Mouse (Mus musculus) urinary bladder, adult 18-20 months (tissue): ENCODE data around the gene Arhgef17.
"Not testable (repeated sequence)": the region's sequence is repeated elsewhere in the genome, so short reads cannot be mapped to it uniquely, and the experiment has no call there.

Source experiments
- DNase-seq, 2 experiments: peaks; one replicate each; pipeline ENCODE4 v3.0.0; 2022; ENCODE audit warnings: low spot score in 2 of 2, mixed read lengths in 2 of 2

The Arhgef17 gene

GRCm38 (mm10) chr7:100846033-100846432, 85.9 kb downstream of the Arhgef17 start:
- not testable (repeated sequence) for DNase-seq

- peak in 1 of 2 experiments; percentile 32 for DNase-seq
These were observed 86.5 kb downstream of the Arhgef17 start for GRCm38 (mm10) chr7:100845412-100845811.

GRCm38 (mm10) chr7:100845026-100845400, 86.9 kb downstream of the Arhgef17 start:
- DNase-seq = no peak

- no peak for DNase-seq
These were observed 87.4 kb downstream of the Arhgef17 start for GRCm38 (mm10) chr7:100844385-100845025.

- no peak for DNase-seq
These were observed 88.0 kb downstream of the Arhgef17 start for GRCm38 (mm10) chr7:100843866-100844265.

GRCm38 (mm10) chr7:100842175-100842574, 89.7 kb downstream of the Arhgef17 start:
- no peak for DNase-seq

GRCm38 (mm10) chr7:100841608-100842007, 90.3 kb downstream of the Arhgef17 start:
- DNase-seq = no peak

GRCm38 (mm10) chr7:100840906-100841305, 91.0 kb downstream of the Arhgef17 start:
- no peak for DNase-seq

GRCm38 (mm10) chr7:100839632-100840402, 92.1 kb downstream of the Arhgef17 start:
- no peak for DNase-seq

- no peak for DNase-seq
These were observed 94.2 kb downstream of the Arhgef17 start for GRCm38 (mm10) chr7:100837701-100838100.

- DNase-seq = no peak
These were observed 95.2 kb downstream of the Arhgef17 start for GRCm38 (mm10) chr7:100836657-100837056.

GRCm38 (mm10) chr7:100835711-100836110, 96.2 kb downstream of the Arhgef17 start:
- no peak for DNase-seq

GRCm38 (mm10) chr7:100835168-100835567, 96.7 kb downstream of the Arhgef17 start:
- DNase-seq = no peak

GRCm38 (mm10) chr7:100833859-100834258, 98.0 kb downstream of the Arhgef17 start:
- DNase-seq = no peak

- no peak for DNase-seq
These were observed 103.4 kb downstream of the Arhgef17 start for GRCm38 (mm10) chr7:100828549-100828948.

- DNase-seq = no peak
These were observed 107.2 kb downstream of the Arhgef17 start for GRCm38 (mm10) chr7:100824661-100825060.
